Mouse (Mus musculus) hindbrain, embryonic 14.5 days (tissue): Measurements from ENCODE around the gene Pbp2. TPM values are rescaled to one million over a fixed set of nuclear protein-coding genes. Genes with fewer than 3 reads are reported as not detected.

Experiments
- ATAC-seq: fragments of 200-750 bp; cut with Nextera tagmentation; 2 replicates; pipeline ENCODE4 v1.8.0; 2017; ENCODE audit warnings: moderate number of reproducible peaks, mild to moderate bottlenecking, moderate TSS enrichment, moderate library complexity; ENCODE audit not compliant: low FRiP score
- DNase-seq: peaks from one replicate; pipeline ENCODE4 v3.0.0-alpha.2; 2015; ENCODE audit warnings: low spot score
- H3K27ac ChIP-seq: fragments of 300-500 bp; sonication (generic); 2 replicates; pipeline ENCODE4 v1.5.1; 2014; ENCODE audit warnings: mild to moderate bottlenecking, moderate library complexity
- H3K27me3 ChIP-seq: fragments of 300-500 bp; sonication (generic); 2 replicates; pipeline ENCODE4 v1.6.1; 2014; ENCODE audit warnings: mild to moderate bottlenecking, low read length, mixed read lengths; ENCODE audit not compliant: control insufficient read depth, insufficient read depth
- H3K36me3 ChIP-seq: fragments of 300-500 bp; sonication (generic); replicated peaks from 2 replicates; pipeline ENCODE4 v1.6.1; 2014; ENCODE audit not compliant: control insufficient read depth, insufficient read depth
- H3K4me1 ChIP-seq: fragments of 300-500 bp; sonication (generic); replicated peaks from 2 replicates; pipeline ENCODE4 v1.6.1; 2014; ENCODE audit warnings: antibody characterized with exemption, low read length, mixed read lengths; ENCODE audit not compliant: control insufficient read depth, insufficient read depth
- H3K4me2 ChIP-seq: fragments of 300-500 bp; sonication (generic); replicated peaks from 2 replicates; pipeline ENCODE4 v1.6.1; 2014; ENCODE audit warnings: mild to moderate bottlenecking, moderate library complexity
- H3K4me3 ChIP-seq: fragments of 300-500 bp; sonication (generic); replicated peaks from 2 replicates; pipeline ENCODE4 v1.5.1; 2014; ENCODE audit warnings: mild to moderate bottlenecking, low read length
- H3K9ac ChIP-seq: fragments of 300-500 bp; sonication (generic); 2 replicates; pipeline ENCODE4 v1.6.1; 2014
- H3K9me3 ChIP-seq: fragments of 300-500 bp; sonication (generic); 2 replicates; pipeline ENCODE4 v1.6.1; 2016; ENCODE audit warnings: low read length; ENCODE audit not compliant: control insufficient read depth
- WGBS: fragments of 180-500 bp; shearing (Covaris S2); extraction: QIAGEN DNeasy Blood & Tissue Kit; methylation state at CpG from one replicate; pipeline ENCODE4 v1.1.7; 2014; 5-methylcytosine and 5-hydroxymethylcytosine counted together
- polyA plus RNA-seq: library from polyadenylated mRNA; unstranded; fragments of >200 nt; fragmentation: Nextera tagmentation; extraction: Ambion mirVana; gene quantifications from 2 replicates; pipeline ENCODE4 v1.2.1, GENCODE M21; 2014

Pbp2 gene
- polyA plus RNA-seq, 1 experiment from 2014 or later, result 0.31 TPM

- no peak for DNase-seq
- 82% methylated on average over 4 of the region's 4 CpGs for WGBS
Measured at GRCm38 (mm10) chr6:135331916-135332315, 21.7 kb upstream of the Pbp2 start.

GRCm38 (mm10) chr6:135326847-135327246 is 16.6 kb upstream of the Pbp2 start:
- ATAC-seq (no peak), DNase-seq (no peak)
- 92% methylated on average over 7 of the region's 7 CpGs for WGBS
- H3K36me3 ChIP-seq, result no peaks in the 10 kb centered on the region
- H3K9me3 ChIP-seq, result no peaks in the 10 kb centered on the region
- H3K9ac ChIP-seq, result no peak overlapping the region
- no peaks in the 10 kb centered on the region for H3K4me1 ChIP-seq
- no peak overlapping the region for H3K4me3 ChIP-seq
- no peak overlapping the region for H3K4me2 ChIP-seq
- no peaks in the 10 kb centered on the region for H3K27me3 ChIP-seq
- no peak overlapping the region for H3K27ac ChIP-seq

More at GRCm38 (mm10) chr6:135331916-135332315, 21.7 kb upstream of the Pbp2 start:
- peaks cover 13% of the 10 kb centered on the region; the same call in 1 of the 2 replicates for H3K4me1 ChIP-seq
- no peaks in the 10 kb centered on the region for H3K27me3 ChIP-seq
- no peak overlapping the region for H3K4me3 ChIP-seq
- H3K9me3 ChIP-seq, result no peaks in the 10 kb centered on the region
- no peaks in the 10 kb centered on the region for H3K36me3 ChIP-seq
- no peak overlapping the region for H3K4me2 ChIP-seq
- no peak overlapping the region for H3K27ac ChIP-seq
- H3K9ac ChIP-seq, result no peak overlapping the region
- ATAC-seq, result no peak

GRCm38 (mm10) chr6:135324686-135325300 is 14.6 kb upstream of the Pbp2 start:
- Histone ChIP-seq H3K4me3 (no peak overlapping the region), H3K9ac (no peak overlapping the region), H3K4me2 (no peak overlapping the region), H3K4me1 (no peaks in the 10 kb centered on the region), H3K27ac (no peak overlapping the region), H3K27me3 (no peaks in the 10 kb centered on the region), H3K36me3 (no peaks in the 10 kb centered on the region), H3K9me3 (no peaks in the 10 kb centered on the region)
- ATAC-seq (no peak), DNase-seq (no peak)
- WGBS, result 85% methylated on average over 9 of the region's 9 CpGs

- H3K9ac ChIP-seq, result no peak overlapping the region
- H3K9me3 ChIP-seq, result no peaks in the 10 kb centered on the region
- ATAC-seq (no peak), DNase-seq (no peak)
- no peaks in the 10 kb centered on the region for H3K27me3 ChIP-seq
- 78% methylated on average over 3 of the region's 3 CpGs for WGBS
- H3K4me1 ChIP-seq, result no peaks in the 10 kb centered on the region
- H3K4me3 ChIP-seq, result no peak overlapping the region
- H3K4me2 ChIP-seq, result no peak overlapping the region
- H3K27ac ChIP-seq, result no peak overlapping the region
- H3K36me3 ChIP-seq, result no peaks in the 10 kb centered on the region
Measured at GRCm38 (mm10) chr6:135324111-135324510, 13.9 kb upstream of the Pbp2 start.

- peak; percentile 53; the same call in 1 of the 2 replicates for ATAC-seq
- WGBS, result 45% methylated on average over 16 of the region's 16 CpGs
- no peaks in the 10 kb centered on the region for H3K9me3 ChIP-seq
- DNase-seq, result no peak
- H3K27ac ChIP-seq, result no peak overlapping the region
- no peak overlapping the region for H3K4me3 ChIP-seq
- H3K9ac ChIP-seq, result no peak overlapping the region
- no peaks in the 10 kb centered on the region for H3K4me1 ChIP-seq
- no peak overlapping the region for H3K4me2 ChIP-seq
- H3K36me3 ChIP-seq, result no peaks in the 10 kb centered on the region
- H3K27me3 ChIP-seq, result no peaks in the 10 kb centered on the region
Measured at GRCm38 (mm10) chr6:135323311-135323982, 13.2 kb upstream of the Pbp2 start.

- Histone ChIP-seq H3K36me3 (no peaks in the 10 kb centered on the region), H3K4me2 (no peak overlapping the region), H3K4me1 (no peaks in the 10 kb centered on the region), H3K4me3 (no peak overlapping the region), H3K9ac (no peak overlapping the region), H3K9me3 (no peaks in the 10 kb centered on the region), H3K27ac (no peak overlapping the region), H3K27me3 (no peaks in the 10 kb centered on the region)
- ATAC-seq (no peak), DNase-seq (no peak)
- WGBS, result 57% methylated on average over 7 of the region's 7 CpGs
Measured at GRCm38 (mm10) chr6:135322749-135323148, 12.5 kb upstream of the Pbp2 start.

- no peaks in the 10 kb centered on the region for H3K27me3 ChIP-seq
- 83% methylated on average over 5 of the region's 5 CpGs for WGBS
- no peak overlapping the region for H3K4me3 ChIP-seq
- DNase-seq (no peak), ATAC-seq (no peak)
- no peaks in the 10 kb centered on the region for H3K36me3 ChIP-seq
- no peaks in the 10 kb centered on the region for H3K9me3 ChIP-seq
- H3K4me2 ChIP-seq, result no peak overlapping the region
- no peak overlapping the region for H3K27ac ChIP-seq
- no peaks in the 10 kb centered on the region for H3K4me1 ChIP-seq
- H3K9ac ChIP-seq, result no peak overlapping the region
Measured at GRCm38 (mm10) chr6:135319431-135319933, 9.3 kb upstream of the Pbp2 start.

- no peaks in the 10 kb centered on the region for H3K9me3 ChIP-seq
- no peak overlapping the region for H3K4me3 ChIP-seq
- H3K27me3 ChIP-seq, result no peaks in the 10 kb centered on the region
- H3K36me3 ChIP-seq, result no peaks in the 10 kb centered on the region
- DNase-seq, result no peak
- WGBS, result 86% methylated on average over 2 of the region's 2 CpGs
- H3K9ac ChIP-seq, result no peak overlapping the region
- no peak overlapping the region for H3K4me2 ChIP-seq
- no peak for ATAC-seq
- H3K27ac ChIP-seq, result no peak overlapping the region
- H3K4me1 ChIP-seq, result no peaks in the 10 kb centered on the region
Measured at GRCm38 (mm10) chr6:135316141-135316540, 5.9 kb upstream of the Pbp2 start.

GRCm38 (mm10) chr6:135313981-135314380 is 3.8 kb upstream of the Pbp2 start:
- no peaks in the 10 kb centered on the region for H3K27me3 ChIP-seq
- no peak overlapping the region for H3K4me2 ChIP-seq
- DNase-seq (no peak), ATAC-seq (no peak)
- H3K9ac ChIP-seq, result no peak overlapping the region
- no peaks in the 10 kb centered on the region for H3K36me3 ChIP-seq
- no peak overlapping the region for H3K4me3 ChIP-seq
- no peak overlapping the region for H3K27ac ChIP-seq
- WGBS, result 82% methylated on average over 9 of the region's 9 CpGs
- H3K4me1 ChIP-seq, result no peaks in the 10 kb centered on the region
- H3K9me3 ChIP-seq, result no peaks in the 10 kb centered on the region
